Mouse (Mus musculus) adrenal gland, adult 8-10 months (tissue): ENCODE results near the gene Adamts3. TPM values are rescaled to one million over a fixed set of nuclear protein-coding genes. Genes with fewer than 3 reads are reported as not detected.

Experiments
- DNase-seq: peaks from one replicate; pipeline ENCODE4 v3.0.0; 2022
- total RNA-seq, 4 experiments: library from RNA; stranded (reverse); gene quantifications; 2 replicates each; pipeline ENCODE4 v1.2.4; 2022

Gene Adamts3
- total RNA-seq, 4 experiments from 2014 or later = 4.8 to 8.4 (median 5.4) TPM

- no peak for DNase-seq
Observed at GRCm38 (mm10) chr5:89814552-89814951, 68.6 kb downstream of the Adamts3 start.

GRCm38 (mm10) chr5:89800181-89800816 is 82.8 kb downstream of the Adamts3 start:
- DNase-seq = no peak

GRCm38 (mm10) chr5:89793706-89794105 is 89.4 kb downstream of the Adamts3 start:
- DNase-seq = no peak

- no peak for DNase-seq
Observed at GRCm38 (mm10) chr5:89784635-89785034, 98.5 kb downstream of the Adamts3 start.

- no peak for DNase-seq
Observed at GRCm38 (mm10) chr5:89779823-89780222, 103.3 kb downstream of the Adamts3 start.

- no peak for DNase-seq
Observed at GRCm38 (mm10) chr5:89778610-89779009, 104.5 kb downstream of the Adamts3 start.

- no peak for DNase-seq
Observed at GRCm38 (mm10) chr5:89777411-89777810, 105.7 kb downstream of the Adamts3 start.

- DNase-seq = no peak
Observed at GRCm38 (mm10) chr5:89770655-89771355, 112.3 kb downstream of the Adamts3 start.

- DNase-seq = no peak
Observed at GRCm38 (mm10) chr5:89763189-89764187, 119.6 kb downstream of the Adamts3 start.

GRCm38 (mm10) chr5:89760368-89760767 is 122.8 kb downstream of the Adamts3 start:
- DNase-seq = no peak

- no peak for DNase-seq
Observed at GRCm38 (mm10) chr5:89751836-89752235, 131.3 kb downstream of the Adamts3 start.

- no peak for DNase-seq
Observed at GRCm38 (mm10) chr5:89748185-89748884, 134.8 kb downstream of the Adamts3 start.

GRCm38 (mm10) chr5:89747149-89747659 is 135.9 kb downstream of the Adamts3 start:
- no peak for DNase-seq

GRCm38 (mm10) chr5:89745112-89745511 is 138.0 kb downstream of the Adamts3 start:
- no peak for DNase-seq

- no peak for DNase-seq
Observed at GRCm38 (mm10) chr5:89734759-89735158, 148.4 kb downstream of the Adamts3 start.

- no peak for DNase-seq
Observed at GRCm38 (mm10) chr5:89730411-89730810, 152.7 kb downstream of the Adamts3 start.

- no peak for DNase-seq
Observed at GRCm38 (mm10) chr5:89728117-89728516, 155.0 kb downstream of the Adamts3 start.

GRCm38 (mm10) chr5:89727497-89728057 is 155.6 kb downstream of the Adamts3 start:
- no peak for DNase-seq

- DNase-seq = no peak
Observed at GRCm38 (mm10) chr5:89714552-89714951, 168.6 kb downstream of the Adamts3 start.

- no peak for DNase-seq
Observed at GRCm38 (mm10) chr5:89711116-89711859, 171.8 kb downstream of the Adamts3 start.

- no peak for DNase-seq
Observed at GRCm38 (mm10) chr5:89709459-89709858, 173.7 kb downstream of the Adamts3 start.
